Mouse (Mus musculus): ENCODE data around the gene Nectin2. TPM values are rescaled to one million over a fixed set of nuclear protein-coding genes. Genes with fewer than 3 reads are reported as not detected.
"Not testable (repeated sequence)": the region's sequence is repeated elsewhere in the genome, so short reads cannot be mapped to it uniquely, and the experiment has no call there.

Gene Nectin2
- 70.0 and 76.5 TPM in 2 replicates for polyA plus RNA-seq (2014; fragmentation: Nextera tagmentation; extraction: Ambion mirVana)

- Histone ChIP-seq H3K4me3 (ENCODE audit: low read depth, low read length) (peak within 1 kb of the TSS; percentile 47), H3K4me2 (ENCODE audit: low read depth) (peak within 1 kb of the TSS; percentile 63), H3K9ac (ENCODE audit: low read length) (peak within 1 kb of the TSS; percentile 64), H3K9me3 (ENCODE audit: control insufficient read depth, low read length) (no peaks in the 10 kb centered on the region), H3K27me3 (ENCODE audit: control insufficient read depth, insufficient read depth, low read length) (no peaks in the 10 kb centered on the region), H3K4me1 (ENCODE audit: control insufficient read depth, insufficient read depth, low read length) (peaks cover 13% of the 10 kb centered on the region), H3K27ac (ENCODE audit: low read depth, low read length) (peak within 1 kb of the TSS; percentile 72), H3K36me3 (ENCODE audit: control insufficient read depth, insufficient read depth, low read length) (no peaks in the 10 kb centered on the region)
- WGBS, result 17% methylated on average over 19 of the region's 19 CpGs
- peak; percentile 85 for DNase-seq (ENCODE audit: low spot score)
- ATAC-seq (ENCODE audit: insufficient read depth, low FRiP score, low TSS enrichment), result peak; percentile 60
Observed at GRCm38 (mm10) chr7:19750217-19751069, at the start of gene Nectin2. Gene Nectin2 (minus strand): TSS chr7:19750483.

- Histone ChIP-seq H3K36me3 (ENCODE audit: control insufficient read depth, insufficient read depth, low read length) (no peaks in the 10 kb centered on the region), H3K27me3 (ENCODE audit: control insufficient read depth, insufficient read depth, low read length) (peaks cover 18% of the 10 kb centered on the region), H3K4me1 (ENCODE audit: control insufficient read depth, insufficient read depth, low read length) (no peaks in the 10 kb centered on the region), H3K4me2 (ENCODE audit: low read depth) (no peak within 1 kb of the TSS), H3K27ac (ENCODE audit: low read depth, low read length) (no peak within 1 kb of the TSS), H3K9me3 (ENCODE audit: control insufficient read depth, low read length) (no peaks in the 10 kb centered on the region), H3K9ac (ENCODE audit: low read length) (no peak within 1 kb of the TSS), H3K4me3 (ENCODE audit: low read depth, low read length) (no peak within 1 kb of the TSS)
- ATAC-seq (ENCODE audit: insufficient read depth, low FRiP score, low TSS enrichment) (0 out of 2 replicates have a peak, but pooled peaks have one; percentile 50), DNase-seq (ENCODE audit: low spot score) (peak; percentile 70)
- 1% methylated on average over 26 of the region's 32 CpGs for WGBS
Observed at GRCm38 (mm10) chr7:19796697-19797588, 46.7 kb upstream of the Nectin2 start, which contains the start of gene Cblc. Gene Cblc (minus strand): TSS chr7:19796809.

GRCm38 (mm10) chr7:19796254-19796653, 46.0 kb upstream of the Nectin2 start:
- Histone ChIP-seq H3K36me3 (ENCODE audit: control insufficient read depth, insufficient read depth, low read length) (no peaks in the 10 kb centered on the region), H3K4me1 (ENCODE audit: control insufficient read depth, insufficient read depth, low read length) (no peaks in the 10 kb centered on the region), H3K27ac (ENCODE audit: low read depth, low read length) (no peak overlapping the region), H3K9ac (ENCODE audit: low read length) (no peak overlapping the region), H3K9me3 (ENCODE audit: control insufficient read depth, low read length) (no peaks in the 10 kb centered on the region), H3K4me2 (ENCODE audit: low read depth) (no peak overlapping the region), H3K27me3 (ENCODE audit: control insufficient read depth, insufficient read depth, low read length) (peaks cover 18% of the 10 kb centered on the region), H3K4me3 (ENCODE audit: low read depth, low read length) (no peak overlapping the region)
- 14% methylated on average over 18 of the region's 18 CpGs for WGBS
- ATAC-seq (ENCODE audit: insufficient read depth, low FRiP score, low TSS enrichment) (no peak), DNase-seq (ENCODE audit: low spot score) (no peak)

- no peak overlapping the region for H3K9ac ChIP-seq (ENCODE audit: low read length)
- DNase-seq (ENCODE audit: low spot score) (no peak), ATAC-seq (ENCODE audit: insufficient read depth, low FRiP score, low TSS enrichment) (no peak)
- H3K4me3 ChIP-seq (ENCODE audit: low read depth, low read length), result no peak overlapping the region
- H3K4me1 ChIP-seq (ENCODE audit: control insufficient read depth, insufficient read depth, low read length), result no peaks in the 10 kb centered on the region
- no peaks in the 10 kb centered on the region for H3K36me3 ChIP-seq (ENCODE audit: control insufficient read depth, insufficient read depth, low read length)
- H3K27ac ChIP-seq (ENCODE audit: low read depth, low read length), result no peak overlapping the region
- peaks cover 18% of the 10 kb centered on the region for H3K27me3 ChIP-seq (ENCODE audit: control insufficient read depth, insufficient read depth, low read length)
- no peaks in the 10 kb centered on the region for H3K9me3 ChIP-seq (ENCODE audit: control insufficient read depth, low read length)
- WGBS, result 70% methylated on average over 2 of the region's 2 CpGs
- H3K4me2 ChIP-seq (ENCODE audit: low read depth), result no peak overlapping the region
Observed at GRCm38 (mm10) chr7:19795236-19795635, 45.0 kb upstream of the Nectin2 start.

GRCm38 (mm10) chr7:19792701-19793630, 42.7 kb upstream of the Nectin2 start:
- H3K4me3 ChIP-seq (ENCODE audit: low read depth, low read length), result no peak overlapping the region
- WGBS, result 88% methylated on average over 19 of the region's 19 CpGs
- DNase-seq (ENCODE audit: low spot score), result no peak
- no peaks in the 10 kb centered on the region for H3K9me3 ChIP-seq (ENCODE audit: control insufficient read depth, low read length)
- no peaks in the 10 kb centered on the region for H3K36me3 ChIP-seq (ENCODE audit: control insufficient read depth, insufficient read depth, low read length)
- H3K4me2 ChIP-seq (ENCODE audit: low read depth), result no peak overlapping the region
- H3K9ac ChIP-seq (ENCODE audit: low read length), result no peak overlapping the region
- peaks cover 18% of the 10 kb centered on the region for H3K27me3 ChIP-seq (ENCODE audit: control insufficient read depth, insufficient read depth, low read length)
- no peak overlapping the region for H3K27ac ChIP-seq (ENCODE audit: low read depth, low read length)
- ATAC-seq (ENCODE audit: insufficient read depth, low FRiP score, low TSS enrichment), result no peak
- no peaks in the 10 kb centered on the region for H3K4me1 ChIP-seq (ENCODE audit: control insufficient read depth, insufficient read depth, low read length)

- ATAC-seq (ENCODE audit: insufficient read depth, low FRiP score, low TSS enrichment); H3K9me3 ChIP-seq (ENCODE audit: control insufficient read depth, low read length); H3K4me3 ChIP-seq (ENCODE audit: low read depth, low read length); H3K27me3 ChIP-seq (ENCODE audit: control insufficient read depth, insufficient read depth, low read length); H3K27ac ChIP-seq (ENCODE audit: low read depth, low read length); H3K36me3 ChIP-seq (ENCODE audit: control insufficient read depth, insufficient read depth, low read length); H3K9ac ChIP-seq (ENCODE audit: low read length); H3K4me2 ChIP-seq (ENCODE audit: low read depth); H3K4me1 ChIP-seq (ENCODE audit: control insufficient read depth, insufficient read depth, low read length); DNase-seq (ENCODE audit: low spot score): not testable (repeated sequence)
- 85% methylated on average over 2 of the region's 2 CpGs for WGBS
Observed at GRCm38 (mm10) chr7:19791504-19791903, 41.2 kb upstream of the Nectin2 start.

GRCm38 (mm10) chr7:19789904-19790347, 39.6 kb upstream of the Nectin2 start:
- H3K9ac ChIP-seq (ENCODE audit: low read length), result peak overlapping the region; percentile 54; the same call in 1 of the 2 replicates
- H3K9me3 ChIP-seq (ENCODE audit: control insufficient read depth, low read length), result no peaks in the 10 kb centered on the region
- no peaks in the 10 kb centered on the region for H3K36me3 ChIP-seq (ENCODE audit: control insufficient read depth, insufficient read depth, low read length)
- 1% methylated on average over 19 of the region's 19 CpGs for WGBS
- peak overlapping the region; percentile 21; the same call in 1 of the 2 replicates for H3K4me3 ChIP-seq (ENCODE audit: low read depth, low read length)
- H3K4me2 ChIP-seq (ENCODE audit: low read depth), result peak overlapping the region; percentile 57
- H3K4me1 ChIP-seq (ENCODE audit: control insufficient read depth, insufficient read depth, low read length), result no peaks in the 10 kb centered on the region
- H3K27ac ChIP-seq (ENCODE audit: low read depth, low read length), result no peak overlapping the region
- ATAC-seq (ENCODE audit: insufficient read depth, low FRiP score, low TSS enrichment) (peak; percentile 74; the same call in 1 of the 2 replicates), DNase-seq (ENCODE audit: low spot score) (peak; percentile 90)
- H3K27me3 ChIP-seq (ENCODE audit: control insufficient read depth, insufficient read depth, low read length), result no peaks in the 10 kb centered on the region
